Mouse (Mus musculus): ENCODE measurements around the gene Eno2. TPM values are rescaled to one million over a fixed set of nuclear protein-coding genes. Genes with fewer than 3 reads are reported as not detected.
A peak's percentile ranks its signal among the peaks of the same experiment; 100 is the strongest.

Eno2 gene
- polyA plus RNA-seq, 1 experiment from 2014 or later, result 6.8 TPM

MicroRNAs within 50 kb of the gene (microRNA counts, 519-probe panel; counts per million panel counts)
- microRNA mmu-miR-141 (3,421 counts per million, percentile 85 among the panel's probes with 10 or more counts), microRNA mmu-miR-200c (4,191 counts per million, percentile 96 among the panel's probes with 10 or more counts)

Other genes with a start within 250 kb of the Eno2 start
- 5.4 and 5.8 TPM in 2 replicates for gene C1s1, start 227.3 kb downstream of the Eno2 start, polyA plus RNA-seq (2015; fragmentation: Nextera tagmentation; extraction: Ambion mirVana)
- gene C1rb, start 199.4 kb downstream of the Eno2 start, polyA plus RNA-seq (2015; fragmentation: Nextera tagmentation; extraction: Ambion mirVana), result not detected in 2 replicates
- gene C1s2, start 133.6 kb downstream of the Eno2 start, polyA plus RNA-seq (2015; fragmentation: Nextera tagmentation; extraction: Ambion mirVana), result not detected in 2 replicates
- 134 and 145 TPM in 2 replicates for gene Lpcat3, start 106.6 kb downstream of the Eno2 start, polyA plus RNA-seq (2015; fragmentation: Nextera tagmentation; extraction: Ambion mirVana)
- 225 and 231 TPM in 2 replicates for gene Emg1, start 57.5 kb downstream of the Eno2 start, polyA plus RNA-seq (2015; fragmentation: Nextera tagmentation; extraction: Ambion mirVana)
- 497 and 503 TPM in 2 replicates for gene Phb2, start 57.3 kb downstream of the Eno2 start, polyA plus RNA-seq (2015; fragmentation: Nextera tagmentation; extraction: Ambion mirVana)
- gene Ptpn6, start 31.0 kb downstream of the Eno2 start, polyA plus RNA-seq (2015; fragmentation: Nextera tagmentation; extraction: Ambion mirVana), result 16.7 and 17.7 TPM in 2 replicates
- 337 and 341 TPM in 2 replicates for gene Grcc10, start 28.3 kb downstream of the Eno2 start, polyA plus RNA-seq (2015; fragmentation: Nextera tagmentation; extraction: Ambion mirVana)
- gene Gm45234, start 13.7 kb downstream of the Eno2 start, polyA plus RNA-seq (2015; fragmentation: Nextera tagmentation; extraction: Ambion mirVana), result not detected in 2 replicates
- gene Atn1, start 13.1 kb downstream of the Eno2 start, polyA plus RNA-seq (2015; fragmentation: Nextera tagmentation; extraction: Ambion mirVana), result 10.5 and 11.9 TPM in 2 replicates
- gene Lrrc23, start 10.1 kb upstream of the Eno2 start, polyA plus RNA-seq (2015; fragmentation: Nextera tagmentation; extraction: Ambion mirVana), result 0.11 and 0.13 TPM in 2 replicates
- 16.1 and 16.3 TPM in 2 replicates for gene Spsb2, start 39.0 kb upstream of the Eno2 start, polyA plus RNA-seq (2015; fragmentation: Nextera tagmentation; extraction: Ambion mirVana)
- 1,094 and 1,127 TPM in 2 replicates for gene Tpi1, start 44.6 kb upstream of the Eno2 start, polyA plus RNA-seq (2015; fragmentation: Nextera tagmentation; extraction: Ambion mirVana)
- gene Usp5, start 59.8 kb upstream of the Eno2 start, polyA plus RNA-seq (2015; fragmentation: Nextera tagmentation; extraction: Ambion mirVana), result 116 and 118 TPM in 2 replicates
- gene Cdca3, start 59.9 kb upstream of the Eno2 start, polyA plus RNA-seq (2015; fragmentation: Nextera tagmentation; extraction: Ambion mirVana), result 166 and 177 TPM in 2 replicates
- gene Gnb3, start 70.6 kb upstream of the Eno2 start, polyA plus RNA-seq (2015; fragmentation: Nextera tagmentation; extraction: Ambion mirVana), result 1.2 and 1.3 TPM in 2 replicates
- 17.9 and 20.1 TPM in 2 replicates for gene P3h3, start 88.1 kb upstream of the Eno2 start, polyA plus RNA-seq (2015; fragmentation: Nextera tagmentation; extraction: Ambion mirVana)
- gene Gpr162, start 94.3 kb upstream of the Eno2 start, polyA plus RNA-seq (2015; fragmentation: Nextera tagmentation; extraction: Ambion mirVana), result 0.99 and 1.1 TPM in 2 replicates
- gene Cd4, start 118.5 kb upstream of the Eno2 start, polyA plus RNA-seq (2015; fragmentation: Nextera tagmentation; extraction: Ambion mirVana), result 0.40 and 0.48 TPM in 2 replicates
- 2.2 and 2.9 TPM in 2 replicates for gene Lag3, start 142.0 kb upstream of the Eno2 start, polyA plus RNA-seq (2015; fragmentation: Nextera tagmentation; extraction: Ambion mirVana)
- gene Ptms, start 150.4 kb upstream of the Eno2 start, polyA plus RNA-seq (2015; fragmentation: Nextera tagmentation; extraction: Ambion mirVana), result 241 and 282 TPM in 2 replicates
- gene Mlf2, start 161.7 kb upstream of the Eno2 start, polyA plus RNA-seq (2015; fragmentation: Nextera tagmentation; extraction: Ambion mirVana), result 336 and 340 TPM in 2 replicates
- gene Cops7a, start 195.9 kb upstream of the Eno2 start, polyA plus RNA-seq (2015; fragmentation: Nextera tagmentation; extraction: Ambion mirVana), result 159 and 170 TPM in 2 replicates
- gene Pianp, start 227.0 kb upstream of the Eno2 start, polyA plus RNA-seq (2015; fragmentation: Nextera tagmentation; extraction: Ambion mirVana), result 1.8 and 2.1 TPM in 2 replicates
- gene Zfp384, start 239.5 kb upstream of the Eno2 start, polyA plus RNA-seq (2015; fragmentation: Nextera tagmentation; extraction: Ambion mirVana), result 13.4 and 14.3 TPM in 2 replicates